Mouse (Mus musculus): ENCODE measurements around the gene Ddx20.

Ddx20 gene

DNA sequence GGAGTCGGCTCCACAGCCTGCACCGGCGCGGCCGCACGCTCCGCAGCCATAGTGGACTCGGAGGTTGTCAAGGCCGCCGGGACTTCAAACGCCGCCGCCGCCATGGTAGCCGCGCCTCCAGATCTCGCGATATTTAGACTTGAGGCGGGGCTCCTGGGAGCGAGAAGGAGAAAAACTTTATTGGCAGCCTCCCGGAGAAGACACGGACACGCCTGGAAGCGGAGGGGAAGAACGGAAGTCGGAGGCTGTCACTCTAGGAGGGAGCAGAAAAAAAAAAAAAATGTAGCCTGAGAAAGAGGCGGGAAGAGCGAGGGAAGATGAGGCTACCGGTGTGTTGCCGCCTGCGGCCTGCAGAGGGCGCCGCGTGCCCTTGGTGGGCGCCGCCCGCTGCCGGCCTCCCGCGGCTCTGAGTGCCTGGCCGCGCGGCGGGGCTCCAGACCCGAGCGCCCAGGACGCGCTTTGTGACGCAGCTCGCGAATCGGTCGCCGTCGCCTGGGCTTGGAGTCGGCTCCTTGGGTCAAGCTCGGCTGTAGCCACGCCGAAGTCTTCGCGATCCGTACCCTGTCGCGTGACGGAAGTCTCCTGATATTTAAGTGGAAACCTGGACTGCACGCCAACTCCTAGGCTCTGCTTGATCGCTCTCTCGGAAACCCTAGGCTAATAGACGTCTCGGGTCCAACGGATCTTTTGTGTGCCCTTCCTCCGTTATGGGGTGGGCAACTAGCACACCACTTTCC, at the start of gene Ddx20:
TSS of gene Ddx20 (minus strand) at position 251 of the 737 bp plus-strand sequence.
- peak; percentile 92 to 95 for DNase-seq (ENCODE audit: low spot score in 2 of 2)

GRCm38 (mm10) chr3:105737070-105737469, 49.7 kb upstream of the Ddx20 start:
- no peak for DNase-seq (ENCODE audit: low spot score in 2 of 2)

GRCm38 (mm10) chr3:105736148-105736547, 48.8 kb upstream of the Ddx20 start:
- no peak for DNase-seq (ENCODE audit: low spot score in 2 of 2)

- no peak for DNase-seq (ENCODE audit: low spot score in 2 of 2)
Measured at GRCm38 (mm10) chr3:105735285-105735684, 47.9 kb upstream of the Ddx20 start.

DNA sequence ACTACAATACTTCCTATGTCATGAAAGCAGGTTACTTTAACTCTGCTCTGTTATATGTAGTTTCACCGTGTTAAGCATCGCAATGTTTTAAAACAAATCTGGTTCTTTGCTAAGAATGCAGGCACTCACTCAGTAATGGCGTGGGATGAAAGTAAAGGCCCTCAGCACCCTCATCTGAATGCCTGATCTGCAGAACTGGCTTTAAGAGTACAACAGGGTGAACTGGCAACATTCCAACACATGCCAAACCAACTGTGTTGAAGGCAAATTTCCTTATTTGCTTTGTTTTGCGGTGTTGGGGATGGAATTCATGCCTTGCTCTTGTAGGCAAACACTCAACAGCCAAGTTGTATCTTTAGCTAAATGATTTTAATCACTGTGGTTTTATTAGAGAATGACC, 46.2 kb upstream of the Ddx20 start:
- no peak for DNase-seq (ENCODE audit: low spot score in 2 of 2)

DNA sequence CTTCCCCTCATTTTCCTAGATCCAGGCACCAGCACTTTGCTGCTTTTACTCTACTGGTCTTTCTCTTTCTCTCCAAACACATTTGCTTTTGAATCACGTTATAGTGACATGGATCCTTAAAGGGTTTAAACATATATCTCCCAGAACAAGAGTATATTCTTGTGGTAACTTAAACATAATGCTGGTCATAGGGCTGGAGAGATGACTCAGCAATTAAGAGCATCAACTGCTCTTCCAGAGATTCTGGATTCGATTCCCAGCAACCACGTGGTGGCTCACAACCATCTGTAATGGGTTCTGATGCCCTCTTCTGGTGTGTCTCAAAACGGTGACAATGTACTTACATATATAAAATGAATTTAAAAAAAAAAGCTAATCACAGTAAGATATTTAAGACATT, 45.0 kb upstream of the Ddx20 start:
- no peak for DNase-seq (ENCODE audit: low spot score in 2 of 2)

DNA sequence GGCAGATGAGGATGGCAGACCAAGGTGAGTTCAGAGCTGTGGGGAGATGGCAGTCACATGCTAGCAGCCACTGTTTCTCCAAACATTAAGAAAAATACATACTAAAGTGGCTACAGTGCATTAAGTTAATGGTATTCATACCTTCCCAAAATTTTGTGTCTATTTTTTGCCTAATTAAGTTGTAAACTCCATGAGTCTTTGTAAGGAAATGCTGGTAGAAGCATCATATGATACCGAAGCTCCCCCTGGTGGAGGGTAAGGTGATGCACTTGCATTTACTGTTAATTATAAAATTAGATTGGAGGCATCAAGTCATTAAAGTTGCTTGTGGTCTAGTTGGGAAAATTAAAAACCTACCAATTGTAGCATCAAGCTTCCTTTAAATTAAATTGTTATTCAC, 38.7 kb upstream of the Ddx20 start:
- DNase-seq (ENCODE audit: low spot score in 2 of 2): peak; percentile 35 to 64

DNA sequence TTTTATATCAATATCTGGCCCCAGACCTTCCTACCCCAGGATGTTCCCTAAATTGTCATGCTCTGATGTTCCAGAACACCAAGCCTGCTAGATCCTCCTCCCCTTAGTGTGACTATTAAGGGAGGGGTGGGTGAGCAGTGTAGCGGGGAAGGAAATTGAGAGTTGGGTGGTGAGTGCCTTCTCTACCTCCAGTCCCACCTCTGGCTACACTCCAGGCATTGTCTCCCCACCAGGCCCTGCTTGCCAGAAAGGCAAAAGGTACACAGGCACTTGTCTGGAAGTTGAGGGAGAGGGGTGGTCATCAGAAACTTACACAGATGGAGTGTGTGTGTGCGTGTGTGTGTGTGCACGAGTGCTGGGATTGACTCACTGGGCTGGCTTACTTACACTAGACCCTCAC, 35.1 kb upstream of the Ddx20 start:
- no peak for DNase-seq (ENCODE audit: low spot score in 2 of 2)

- peak in 1 of 2 experiments; percentile 17 for DNase-seq (ENCODE audit: low spot score in 2 of 2)
Measured at GRCm38 (mm10) chr3:105721681-105722201, 34.4 kb upstream of the Ddx20 start.

DNA sequence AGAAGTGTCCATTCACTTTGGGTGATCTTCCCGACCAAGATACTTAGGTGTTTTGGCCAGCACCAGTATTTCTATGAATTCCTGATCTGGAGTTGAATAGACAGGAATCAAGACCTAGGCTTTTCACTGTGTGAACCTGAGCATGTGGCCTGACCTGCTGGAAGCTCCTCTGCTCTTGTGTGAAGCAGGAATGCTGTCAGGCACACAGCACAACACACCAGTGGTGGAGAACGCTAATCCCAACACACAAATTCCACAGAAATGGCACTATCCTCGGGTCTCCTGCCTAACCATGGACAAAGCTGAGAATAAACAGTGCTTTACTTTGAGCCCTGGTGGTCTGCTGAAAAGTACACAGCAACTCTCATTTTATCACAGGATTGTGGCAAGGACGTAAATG, 33.1 kb upstream of the Ddx20 start:
- no peak for DNase-seq (ENCODE audit: low spot score in 2 of 2)

DNA sequence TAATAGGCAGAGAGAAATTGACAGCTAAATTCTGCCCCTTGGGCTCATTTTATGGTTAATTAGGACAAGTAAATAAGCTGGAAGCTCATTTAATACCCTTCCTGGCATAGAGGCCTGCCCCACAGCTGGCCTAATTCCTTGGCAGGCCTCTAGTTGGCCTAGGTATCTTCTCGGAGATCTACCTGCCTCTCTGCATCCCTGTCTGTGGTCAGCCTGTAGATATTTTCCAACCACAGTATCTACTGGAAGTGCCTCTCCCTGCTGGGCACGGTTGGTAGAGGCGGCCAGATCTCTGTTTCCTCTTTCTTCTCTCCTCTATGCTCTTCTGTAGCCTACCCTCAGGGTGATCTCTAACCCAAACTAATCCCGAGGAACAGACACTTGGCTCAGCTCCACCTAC, 32.6 kb upstream of the Ddx20 start:
- no peak for DNase-seq (ENCODE audit: low spot score in 2 of 2)

DNA sequence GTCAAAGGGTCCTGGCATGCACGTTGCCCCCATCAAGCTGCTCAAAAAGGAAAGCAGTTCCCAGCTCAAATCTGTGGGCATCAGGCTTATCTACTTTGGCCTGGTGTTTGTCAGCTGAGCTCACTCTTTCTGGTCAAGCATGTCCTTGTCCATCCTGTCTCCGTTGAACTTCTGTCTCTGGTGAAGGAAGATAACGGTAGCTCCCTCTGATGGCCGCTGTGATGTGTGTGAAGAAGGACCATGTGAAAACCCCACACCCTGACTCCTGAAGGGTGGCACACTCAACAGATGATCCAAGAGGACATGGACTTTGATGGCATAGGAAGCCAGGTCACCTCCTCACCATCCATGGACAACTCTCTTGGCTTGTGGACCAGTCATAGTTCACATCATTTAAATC, 31.4 kb upstream of the Ddx20 start:
- no peak for DNase-seq (ENCODE audit: low spot score in 2 of 2)

- no peak for DNase-seq (ENCODE audit: low spot score in 2 of 2)
Measured at GRCm38 (mm10) chr3:105717856-105718555, 30.6 kb upstream of the Ddx20 start.

DNA sequence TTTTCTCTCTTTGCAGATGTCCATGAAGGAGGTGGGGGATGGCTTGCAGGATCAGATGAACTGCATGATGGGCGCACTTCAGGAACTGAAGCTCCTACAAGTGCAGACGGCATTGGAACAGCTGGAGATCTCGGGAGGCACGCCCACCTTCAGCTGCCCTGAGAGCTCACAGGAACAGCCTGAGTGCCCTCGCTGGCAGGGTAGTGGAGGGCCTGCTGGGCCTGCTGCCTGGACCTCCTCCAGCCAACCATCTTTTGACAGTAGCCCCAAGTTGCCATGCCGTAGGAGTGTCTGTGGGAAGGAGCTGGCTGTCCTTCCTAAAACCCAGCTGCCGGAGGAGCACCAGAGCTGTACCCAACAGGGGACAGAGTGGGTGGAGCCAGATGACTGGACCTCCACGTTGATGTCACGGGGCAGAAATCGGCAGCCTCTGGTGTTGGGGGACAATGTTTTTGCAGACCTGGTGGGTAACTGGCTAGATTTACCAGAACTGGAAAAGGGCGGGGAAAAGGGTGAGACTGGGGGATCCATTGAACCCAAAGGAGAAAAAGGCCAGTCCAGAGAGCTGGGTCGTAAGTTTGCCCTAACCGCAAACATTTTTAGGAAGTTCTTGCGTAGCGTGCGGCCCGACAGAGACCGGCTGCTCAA, 29.1 kb upstream of the Ddx20 start:
- DNase-seq (ENCODE audit: low spot score in 2 of 2): no peak

GRCm38 (mm10) chr3:105714820-105715167, 27.4 kb upstream of the Ddx20 start:
- DNase-seq (ENCODE audit: low spot score in 2 of 2): no peak

- no peak for DNase-seq (ENCODE audit: low spot score in 2 of 2)
Measured at GRCm38 (mm10) chr3:105714091-105714819, 26.9 kb upstream of the Ddx20 start.

DNA sequence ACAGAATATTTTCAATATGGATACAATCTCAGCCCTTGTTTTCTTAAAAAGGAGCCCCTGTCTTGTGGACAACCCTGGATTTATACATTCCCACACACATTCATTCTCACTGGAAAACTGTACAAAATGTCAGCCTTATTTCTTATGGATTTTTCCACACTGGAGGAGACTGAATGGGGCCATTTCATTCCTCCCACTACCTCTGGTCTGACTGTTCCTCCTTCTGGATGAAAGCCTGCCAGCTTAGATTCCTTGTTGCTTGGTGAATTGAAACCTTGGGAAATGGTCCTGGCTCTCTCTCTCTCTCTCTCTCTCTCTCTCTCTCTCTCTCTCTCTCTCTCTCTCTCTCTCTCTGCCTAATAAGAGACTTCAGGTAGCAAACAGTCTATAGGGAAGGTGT, 25.5 kb upstream of the Ddx20 start:
- no peak for DNase-seq (ENCODE audit: low spot score in 2 of 2)

GRCm38 (mm10) chr3:105711741-105712140, 24.4 kb upstream of the Ddx20 start:
- no peak for DNase-seq (ENCODE audit: low spot score in 2 of 2)

- no peak for DNase-seq (ENCODE audit: low spot score in 2 of 2)
Measured at GRCm38 (mm10) chr3:105710246-105710645, 22.9 kb upstream of the Ddx20 start.

GRCm38 (mm10) chr3:105707590-105707989, 20.2 kb upstream of the Ddx20 start:
- no peak for DNase-seq (ENCODE audit: low spot score in 2 of 2)

- no peak for DNase-seq (ENCODE audit: low spot score in 2 of 2)
Measured at GRCm38 (mm10) chr3:105706366-105707020, 19.1 kb upstream of the Ddx20 start.

- no peak for DNase-seq (ENCODE audit: low spot score in 2 of 2)
Measured at GRCm38 (mm10) chr3:105705561-105705960, 18.2 kb upstream of the Ddx20 start.
